Mouse (Mus musculus) brain, embryonic 14.5 days (tissue): ENCODE data around the gene Vps11.

Experiments used
- CTCF ChIP-seq: fragments of 200-500 bp; IDR thresholded peaks from 2 replicates; pipeline ENCODE4 v1.5.1; 2012; ENCODE audit warnings: inconsistent platforms, mild to moderate bottlenecking, moderate library complexity, borderline replicate concordance; ENCODE audit not compliant: insufficient read depth, insufficient read length; ENCODE audit errors: extremely low read depth
- POLR2A ChIP-seq: fragments of 200-500 bp; IDR thresholded peaks from 2 replicates; pipeline ENCODE4 v1.6.1; 2012; ENCODE audit warnings: mild to moderate bottlenecking, inconsistent platforms, borderline replicate concordance; ENCODE audit not compliant: poor library complexity, insufficient read depth, insufficient read length, severe bottlenecking; ENCODE audit errors: extremely low read depth

DNA sequence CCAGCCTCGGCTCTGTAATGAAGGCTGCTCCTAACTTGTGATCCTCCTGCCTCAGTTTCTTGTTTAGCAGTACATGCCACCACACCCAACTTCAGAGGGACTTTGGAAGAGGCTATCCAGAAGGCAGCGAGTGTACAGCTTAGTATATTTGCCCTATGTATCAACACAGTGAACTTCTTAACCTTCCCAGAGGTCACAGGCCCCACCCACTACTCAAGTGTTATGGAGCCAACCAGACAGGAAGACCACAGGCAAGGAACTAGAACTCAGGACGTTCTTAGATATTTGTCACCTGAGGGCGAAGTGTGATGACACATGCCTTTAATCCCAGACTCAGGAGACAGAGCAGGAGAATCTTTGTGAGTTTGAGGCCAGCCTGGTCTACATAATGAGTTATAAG lies 13.8 kb downstream of the Vps11 start:
- TF ChIP-seq POLR2A (no peak), CTCF (no peak)
